Mouse (Mus musculus): ENCODE measurements around the gene Kat2a. TPM values are rescaled to one million over a fixed set of nuclear protein-coding genes. Genes with fewer than 3 reads are reported as not detected.

Gene Kat2a
- polyA plus RNA-seq, 1 experiment from 2014 or later = 74.5 TPM

Other genes with a start within 250 kb of the Kat2a start
- 8.5 and 12.3 TPM in 2 replicates for gene Klhl11, start 239.7 kb downstream of the Kat2a start, polyA plus RNA-seq (2014; fragmentation: Nextera tagmentation; extraction: Ambion mirVana)
- gene Acly, start 184.5 kb downstream of the Kat2a start, polyA plus RNA-seq (2014; fragmentation: Nextera tagmentation; extraction: Ambion mirVana) = 70.1 and 158 TPM in 2 replicates
- gene Ttc25, start 166.9 kb downstream of the Kat2a start, polyA plus RNA-seq (2014; fragmentation: Nextera tagmentation; extraction: Ambion mirVana) = 0.58 and 0.77 TPM in 2 replicates
- 17.0 and 25.0 TPM in 2 replicates for gene Cnp, start 137.6 kb downstream of the Kat2a start, polyA plus RNA-seq (2014; fragmentation: Nextera tagmentation; extraction: Ambion mirVana)
- gene Nkiras2, start 93.2 kb downstream of the Kat2a start, polyA plus RNA-seq (2014; fragmentation: Nextera tagmentation; extraction: Ambion mirVana) = 63.6 and 67.6 TPM in 2 replicates
- gene Dnajc7, start 92.3 kb downstream of the Kat2a start, polyA plus RNA-seq (2014; fragmentation: Nextera tagmentation; extraction: Ambion mirVana) = 86.2 and 126 TPM in 2 replicates
- 0.40 and 0.50 TPM in 2 replicates for gene Zfp385c, start 20.0 kb downstream of the Kat2a start, polyA plus RNA-seq (2014; fragmentation: Nextera tagmentation; extraction: Ambion mirVana)
- 3.2 TPM in 2 replicates for gene Dhx58, start 8.2 kb downstream of the Kat2a start, polyA plus RNA-seq (2014; fragmentation: Nextera tagmentation; extraction: Ambion mirVana)
- 0.47 TPM in 1 of 2 replicates, not detected in the other for gene Hspb9, start 1.4 kb upstream of the Kat2a start, polyA plus RNA-seq (2014; fragmentation: Nextera tagmentation; extraction: Ambion mirVana)
- gene Rab5c, start 25.8 kb upstream of the Kat2a start, polyA plus RNA-seq (2014; fragmentation: Nextera tagmentation; extraction: Ambion mirVana) = 46.8 and 92.8 TPM in 2 replicates
- 0.07 TPM in 1 of 2 replicates, not detected in the other for gene Kcnh4, start 47.5 kb upstream of the Kat2a start, polyA plus RNA-seq (2014; fragmentation: Nextera tagmentation; extraction: Ambion mirVana)
- gene Hcrt, start 50.5 kb upstream of the Kat2a start, polyA plus RNA-seq (2014; fragmentation: Nextera tagmentation; extraction: Ambion mirVana) = not detected in 2 replicates
- 3.6 and 4.5 TPM in 2 replicates for gene Ghdc, start 58.5 kb upstream of the Kat2a start, polyA plus RNA-seq (2014; fragmentation: Nextera tagmentation; extraction: Ambion mirVana)
- 12.7 and 19.8 TPM in 2 replicates for gene Stat5b, start 138.3 kb upstream of the Kat2a start, polyA plus RNA-seq (2014; fragmentation: Nextera tagmentation; extraction: Ambion mirVana)
- 2.0 and 3.0 TPM in 2 replicates for gene Stat5a, start 146.9 kb upstream of the Kat2a start, polyA plus RNA-seq (2014; fragmentation: Nextera tagmentation; extraction: Ambion mirVana)
- gene Stat3, start 227.1 kb upstream of the Kat2a start, polyA plus RNA-seq (2014; fragmentation: Nextera tagmentation; extraction: Ambion mirVana) = 25.3 and 40.0 TPM in 2 replicates

Data from kidney, embryonic 14.5 days (tissue).